Mouse (Mus musculus) kidney, adult 9 months (tissue): ENCODE measurements around the gene Rbm34.
"Not testable (repeated sequence)": the region's sequence is repeated elsewhere in the genome, so short reads cannot be mapped to it uniquely, and the experiment has no call there.

Experiments used
- DNase-seq: peaks from one replicate; pipeline ENCODE4 v3.0.0; 2022

The Rbm34 gene

GRCm38 (mm10) chr8:126970579-126971313 is at the start of gene Rbm34:
Gene Rbm34 (minus strand): TSS chr8:126971071.
- DNase-seq, result peak; percentile 95

GRCm38 (mm10) chr8:127011668-127012067 is 40.8 kb upstream of the Rbm34 start:
- DNase-seq, result no peak

GRCm38 (mm10) chr8:126994506-126994905 is 23.6 kb upstream of the Rbm34 start:
- no peak for DNase-seq

GRCm38 (mm10) chr8:126989363-126990153 is 18.7 kb upstream of the Rbm34 start:
- DNase-seq, result no peak

GRCm38 (mm10) chr8:126988346-126989006 is 17.6 kb upstream of the Rbm34 start:
- DNase-seq, result no peak

GRCm38 (mm10) chr8:126986495-126986894 is 15.6 kb upstream of the Rbm34 start:
- peak; percentile 94 for DNase-seq

- no peak for DNase-seq
Observed at GRCm38 (mm10) chr8:126980046-126980445, 9.2 kb upstream of the Rbm34 start.

GRCm38 (mm10) chr8:126979091-126979920 is 8.4 kb upstream of the Rbm34 start:
- DNase-seq, result no peak

GRCm38 (mm10) chr8:126978535-126978934 is 7.7 kb upstream of the Rbm34 start:
- DNase-seq, result not testable (repeated sequence)

- DNase-seq, result no peak
Observed at GRCm38 (mm10) chr8:126978028-126978427, 7.2 kb upstream of the Rbm34 start.

GRCm38 (mm10) chr8:126976608-126977348 is 5.9 kb upstream of the Rbm34 start:
- no peak for DNase-seq

GRCm38 (mm10) chr8:126975706-126976105 is 4.8 kb upstream of the Rbm34 start:
- DNase-seq, result peak; percentile 80

- peak; percentile 80 for DNase-seq
Observed at GRCm38 (mm10) chr8:126974511-126974910, 3.6 kb upstream of the Rbm34 start.

GRCm38 (mm10) chr8:126973686-126974265 is 2.9 kb upstream of the Rbm34 start:
- no peak for DNase-seq

- no peak for DNase-seq
Observed at GRCm38 (mm10) chr8:126972649-126973048, 1.8 kb upstream of the Rbm34 start.

- peak; percentile 32 for DNase-seq
Observed at GRCm38 (mm10) chr8:126972102-126972501, 1.2 kb upstream of the Rbm34 start.

GRCm38 (mm10) chr8:126971314-126971664 is 418 bp upstream of the Rbm34 start:
- no peak for DNase-seq

GRCm38 (mm10) chr8:126969546-126969945 is 1.3 kb downstream of the Rbm34 start:
- DNase-seq, result peak; percentile 64

- DNase-seq, result no peak
Observed at GRCm38 (mm10) chr8:126968107-126968506, 2.8 kb downstream of the Rbm34 start.

GRCm38 (mm10) chr8:126965246-126965645 is 5.6 kb downstream of the Rbm34 start:
- DNase-seq, result peak; percentile 87

GRCm38 (mm10) chr8:126962871-126963270 is 8.0 kb downstream of the Rbm34 start:
- peak; percentile 49 for DNase-seq

- DNase-seq, result no peak
Observed at GRCm38 (mm10) chr8:126961516-126961915, 9.4 kb downstream of the Rbm34 start.
